Mouse (Mus musculus): ENCODE measurements around the gene Pdzrn3.

GRCm38 (mm10) chr6:101276261-101276660, 101.4 kb downstream of the Pdzrn3 start:
- TF ChIP-seq CTCF (IDR thresholded peaks at IDR 0.05; ENCODE audit: extremely low read depth, insufficient read length, insufficient replicate concordance, low read depth, low read length) (no peak), POLR2A (IDR thresholded peaks at IDR 0.05; ENCODE audit: low read depth, low read length) (no peak)

Data from small intestine, adult 2 months (tissue).